Mouse (Mus musculus) frontal cortex, postnatal 14 days (tissue): ENCODE results near the gene Greb1.

Source experiments
- DNase-seq, 2 experiments: peaks; one replicate each; pipeline ENCODE4 v3.0.0; 2022; ENCODE audit warnings: low spot score in 2 of 2

The Greb1 gene

DNA sequence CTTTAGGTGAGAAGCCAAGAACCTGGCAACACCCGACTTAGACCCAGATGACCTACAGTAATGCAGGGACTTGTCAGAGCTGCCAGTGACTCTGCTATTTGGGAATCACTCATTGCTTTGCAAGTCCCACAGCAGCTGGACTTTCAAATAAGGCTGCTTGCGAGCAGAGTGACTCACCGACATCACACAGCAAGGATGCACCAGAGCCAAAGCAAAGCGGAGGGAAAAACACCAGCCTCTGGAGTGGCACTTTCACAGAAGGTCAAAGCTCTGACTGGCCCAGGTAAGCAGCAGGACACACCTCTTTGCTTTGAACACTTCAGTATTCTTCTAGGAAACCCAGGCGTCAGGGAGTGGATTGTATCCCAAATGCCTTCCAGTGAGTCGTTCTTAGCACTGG, 164.9 kb downstream of the Greb1 start:
- DNase-seq = no peak

DNA sequence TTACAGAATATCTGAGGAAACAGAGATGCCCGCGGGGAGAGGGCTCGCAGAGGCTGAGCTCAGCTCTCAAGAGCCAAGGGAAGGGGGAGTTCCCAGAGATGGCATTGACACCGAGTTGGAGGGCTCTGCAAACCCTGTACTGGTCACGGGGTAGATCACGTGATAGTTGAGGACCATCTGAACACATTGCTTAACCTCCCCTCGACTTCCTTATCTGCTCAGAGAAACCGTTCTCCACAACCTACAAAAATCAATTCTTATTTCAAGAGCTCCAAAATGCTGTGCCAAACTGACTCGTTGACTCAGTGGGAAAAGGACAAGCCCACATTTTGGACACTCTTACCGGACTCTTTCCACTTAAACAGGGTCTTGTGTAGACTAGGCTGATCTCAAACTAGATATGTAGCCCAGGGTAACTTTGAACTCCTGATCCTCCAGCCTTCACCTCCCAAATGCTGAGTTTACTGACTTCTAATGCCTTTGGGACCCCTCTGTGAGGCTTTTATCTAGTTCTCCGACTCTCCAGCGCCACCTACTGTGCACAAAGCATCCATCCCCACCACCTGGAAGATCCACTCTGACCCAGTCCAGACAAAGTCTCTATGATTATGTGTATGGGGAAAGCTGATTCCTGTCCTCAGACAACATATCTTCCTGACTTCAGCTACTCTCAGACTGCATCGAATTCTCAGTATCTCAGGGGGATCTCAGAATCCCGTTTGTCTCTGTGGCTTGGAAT, 166.4 kb downstream of the Greb1 start:
- peak in 1 of 2 experiments; percentile 38 for DNase-seq

DNA sequence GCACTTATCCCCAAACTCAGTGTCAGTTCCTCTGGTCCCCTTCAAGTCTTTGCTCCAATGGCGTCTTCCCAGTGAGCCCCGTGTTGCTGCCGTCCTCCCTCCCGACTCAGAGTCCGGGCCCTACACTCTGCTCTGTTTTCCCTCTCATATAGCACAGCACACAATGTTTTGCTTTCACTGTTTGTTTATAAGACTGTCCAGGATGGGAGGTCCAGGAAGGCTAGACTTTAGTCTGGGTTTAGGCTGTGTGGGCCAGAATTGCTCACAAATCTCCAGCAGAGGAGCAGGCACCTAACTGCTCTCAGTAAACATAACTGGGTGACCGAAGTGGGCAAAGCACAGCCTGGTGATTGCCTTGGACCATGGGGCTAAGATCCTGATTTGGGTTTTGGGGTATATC, 167.5 kb downstream of the Greb1 start:
- DNase-seq = no peak

DNA sequence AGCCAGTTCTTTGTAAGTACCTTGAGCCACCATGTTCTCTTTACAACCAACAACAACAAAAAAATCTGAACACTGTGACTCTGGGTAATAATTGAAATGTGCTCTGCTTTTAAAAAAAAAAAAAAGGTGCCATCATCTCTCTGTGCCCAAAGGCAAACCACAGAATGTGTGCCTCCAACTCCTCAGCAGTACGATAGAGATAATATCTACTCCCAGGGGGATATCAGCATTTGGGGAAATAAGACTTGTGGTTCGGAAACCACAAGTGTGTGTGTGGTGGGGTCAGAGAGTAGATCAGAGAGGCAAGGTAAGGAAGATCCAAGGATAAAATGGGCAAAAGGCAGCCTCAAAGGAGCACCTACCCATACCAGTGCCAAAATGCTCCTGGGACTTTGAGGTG, 169.3 kb downstream of the Greb1 start:
- no peak for DNase-seq

DNA sequence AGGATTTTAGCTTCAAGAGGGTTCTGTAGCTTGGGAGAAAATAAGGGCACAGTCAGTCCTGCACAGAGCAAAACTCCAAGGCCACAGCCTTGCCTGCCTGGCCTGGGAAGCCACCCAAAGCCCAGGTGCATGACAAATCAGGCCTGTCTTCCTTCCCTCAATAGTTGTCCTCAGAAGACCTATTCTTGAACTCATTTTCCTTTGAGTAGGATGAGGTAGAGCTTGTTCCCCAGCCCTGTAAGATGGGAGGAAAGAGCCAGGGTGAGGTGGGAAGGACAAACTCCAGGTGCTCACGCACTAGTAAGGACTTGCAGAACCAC, 169.9 kb downstream of the Greb1 start:
- no peak for DNase-seq

DNA sequence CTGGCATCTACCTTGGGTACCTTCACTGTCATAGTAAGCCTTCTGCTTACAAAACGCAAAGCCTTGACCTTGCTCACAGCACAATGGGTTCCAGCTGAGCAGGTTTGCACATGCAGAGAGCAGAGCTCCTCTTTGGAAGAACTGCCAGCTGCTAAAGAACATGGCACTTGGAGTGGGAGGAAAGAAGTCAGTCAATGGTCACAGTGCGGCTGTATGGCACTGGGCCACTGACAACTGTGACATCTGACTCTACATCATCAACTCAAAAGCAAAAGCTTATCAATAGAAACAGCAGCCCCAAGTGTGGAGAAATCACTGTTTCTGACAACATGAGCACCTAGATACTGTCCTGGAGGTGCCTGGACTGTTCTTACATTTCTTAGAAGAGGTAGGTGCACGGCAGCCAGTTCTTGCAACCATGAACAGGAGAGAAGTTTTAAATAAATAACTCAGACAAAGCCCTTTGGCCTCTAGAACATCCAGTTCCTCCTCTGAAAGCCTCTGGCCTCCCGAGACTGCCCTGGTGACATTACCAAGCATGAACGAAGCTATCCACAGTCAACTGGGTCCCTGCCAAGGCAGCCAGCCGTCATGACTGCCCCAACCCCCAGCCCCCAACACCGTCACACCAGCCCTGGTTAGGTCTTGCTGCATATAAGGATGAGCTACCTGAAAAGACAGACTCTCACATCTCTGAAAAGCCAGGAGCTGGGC, 170.4 kb downstream of the Greb1 start:
- no peak for DNase-seq
